In the genomic region with DNA sequence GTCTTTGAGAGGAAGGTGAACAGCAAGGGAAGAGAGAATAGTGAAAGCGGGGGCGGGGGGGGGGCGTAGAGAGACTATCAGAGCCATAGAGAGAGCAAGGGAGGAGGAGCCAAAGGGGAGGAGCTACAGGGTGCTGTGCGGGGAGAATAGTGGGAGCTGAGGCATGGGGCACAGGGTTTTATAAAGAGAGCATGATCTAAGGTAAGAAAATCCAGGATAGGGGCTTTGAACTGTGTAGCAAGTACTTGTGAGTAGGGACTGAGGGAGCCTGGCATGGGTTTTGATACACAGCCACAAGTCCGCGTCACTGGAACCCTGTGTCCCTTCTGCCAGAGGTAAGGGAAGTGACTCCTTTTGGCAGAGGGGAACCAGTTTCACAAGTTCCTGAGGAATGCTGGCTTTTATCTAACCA, we compare ENCODE assay signal across 8 mouse cellular contexts. TPM values are rescaled to one million over a fixed set of nuclear protein-coding genes. Genes with fewer than 3 reads are reported as not detected.
A peak's percentile ranks its signal among the peaks of the same experiment; 100 is the strongest.
DNase-seq lines count a peak whose midpoint lies in the region; ATAC-seq and TF ChIP-seq lines count a peak whose summit lies in the region.

No protein-coding gene starts in this region.

- DNase-seq in 416B (ENCODE audit: low read depth), result peak; percentile 73
- DNase-seq in embryonic facial prominence, embryonic 14.5 days (ENCODE audit: low spot score), result peak; percentile 63
- DNase-seq in hindbrain, embryonic 10.5 days (ENCODE audit: low spot score), result no peak
- no peak for DNase-seq in limb, embryonic 14.5 days (ENCODE audit: low spot score)
- no peak for DNase-seq in right cerebral cortex, postnatal 14 days
- DNase-seq in layer of hippocampus, postnatal 36 days, result no peak

- ATAC-seq in embryonic facial prominence, embryonic 14.5 days (ENCODE audit: low read depth), result peak; percentile 17; the same call in 1 of the 2 replicates
- ATAC-seq in limb, embryonic 14.5 days (ENCODE audit: low FRiP score, low read depth), result 0 out of 2 replicates have a peak, but pooled peaks have one; percentile 42
- no peak for ATAC-seq in midbrain, embryonic 12.5 days (ENCODE audit: low FRiP score, low read depth)

- no peaks in the 10 kb centered on the region for H3K36me3 ChIP-seq in E14TG2a.4 (ENCODE audit: insufficient read depth, low read length)
- no peaks in the 10 kb centered on the region for H3K36me3 ChIP-seq in embryonic facial prominence, embryonic 14.5 days (ENCODE audit: control insufficient read depth, insufficient read depth, low read length)
- no peaks in the 10 kb centered on the region for H3K36me3 ChIP-seq in hindbrain, embryonic 10.5 days
- H3K36me3 ChIP-seq in limb, embryonic 14.5 days (ENCODE audit: control insufficient read depth, insufficient read depth, low read length), result no peaks in the 10 kb centered on the region
- no peaks in the 10 kb centered on the region for H3K36me3 ChIP-seq in midbrain, embryonic 12.5 days

- no peak overlapping the region for H3K9ac ChIP-seq in embryonic facial prominence, embryonic 14.5 days (ENCODE audit: low read depth, low read length)
- 0 out of 2 replicates have a peak overlapping the region, but pooled peaks have one; percentile 7 for H3K9ac ChIP-seq in limb, embryonic 14.5 days (ENCODE audit: low read depth, low read length, severe bottlenecking)
- H3K9ac ChIP-seq in midbrain, embryonic 12.5 days (replicated peaks), result no peak overlapping the region

- no peaks in the 10 kb centered on the region for H3K27me3 ChIP-seq in E14TG2a.4 (ENCODE audit: insufficient read depth, low read length)
- no peaks in the 10 kb centered on the region for H3K27me3 ChIP-seq in embryonic facial prominence, embryonic 14.5 days (replicated peaks; ENCODE audit: control insufficient read depth, insufficient read depth, low read length)
- H3K27me3 ChIP-seq in hindbrain, embryonic 10.5 days (ENCODE audit: insufficient read depth, poor library complexity, severe bottlenecking), result no peaks in the 10 kb centered on the region
- H3K27me3 ChIP-seq in limb, embryonic 14.5 days (ENCODE audit: control insufficient read depth, insufficient read depth, low read length), result no peaks in the 10 kb centered on the region
- H3K27me3 ChIP-seq in midbrain, embryonic 12.5 days, result 0 out of 2 replicates have a peak, but pooled peaks cover 4% of the 10 kb centered on the region

- TF ChIP-seq POLR2A in limb, embryonic 14.5 days (IDR thresholded peaks at IDR 0.05; ENCODE audit: borderline replicate concordance, extremely low read depth, insufficient read depth, insufficient read length), result no peak

- peak overlapping the region; percentile 36 for H3K4me2 ChIP-seq in embryonic facial prominence, embryonic 14.5 days (ENCODE audit: low read depth, low read length)
- peak overlapping the region; percentile 21 for H3K4me2 ChIP-seq in limb, embryonic 14.5 days (replicated peaks; ENCODE audit: low read depth, low read length, severe bottlenecking)
- H3K4me2 ChIP-seq in midbrain, embryonic 12.5 days (replicated peaks), result peak overlapping the region; percentile 27

- H3K4me1 ChIP-seq in E14TG2a.4 (replicated peaks; ENCODE audit: low read depth, low read length), result peaks cover 53% of the 10 kb centered on the region
- peaks cover 6% of the 10 kb centered on the region for H3K4me1 ChIP-seq in embryonic facial prominence, embryonic 14.5 days (ENCODE audit: control insufficient read depth, insufficient read depth, low read length)
- peaks cover 31% of the 10 kb centered on the region for H3K4me1 ChIP-seq in hindbrain, embryonic 10.5 days (replicated peaks)
- H3K4me1 ChIP-seq in limb, embryonic 14.5 days (ENCODE audit: control insufficient read depth, insufficient read depth, low read length), result peaks cover 5% of the 10 kb centered on the region
- peaks cover 13% of the 10 kb centered on the region; the same call in 1 of the 2 replicates for H3K4me1 ChIP-seq in midbrain, embryonic 12.5 days

- H3K4me3 ChIP-seq in E14TG2a.4 (replicated peaks; ENCODE audit: low read length), result peak overlapping the region; percentile 67
- no peak overlapping the region; the same call in 1 of the 2 replicates for H3K4me3 ChIP-seq in embryonic facial prominence, embryonic 14.5 days (ENCODE audit: low read depth, low read length)
- H3K4me3 ChIP-seq in hindbrain, embryonic 10.5 days, result peak overlapping the region; percentile 20
- H3K4me3 ChIP-seq in limb, embryonic 14.5 days (replicated peaks; ENCODE audit: low read length), result no peak overlapping the region
- no peak overlapping the region for H3K4me3 ChIP-seq in midbrain, embryonic 12.5 days

- no peaks in the 10 kb centered on the region for H3K9me3 ChIP-seq in E14TG2a.4 (ENCODE audit: low read length)
- H3K9me3 ChIP-seq in embryonic facial prominence, embryonic 14.5 days (ENCODE audit: control insufficient read depth, low read length), result no peaks in the 10 kb centered on the region
- no peaks in the 10 kb centered on the region for H3K9me3 ChIP-seq in hindbrain, embryonic 10.5 days
- H3K9me3 ChIP-seq in limb, embryonic 14.5 days (ENCODE audit: control insufficient read depth, low read length), result no peaks in the 10 kb centered on the region
- H3K9me3 ChIP-seq in midbrain, embryonic 12.5 days, result no peaks in the 10 kb centered on the region

- no peak for TF ChIP-seq CTCF in E14TG2a.4 (conservative IDR thresholded peaks at IDR 0.05; ENCODE audit: low read length)

- no peak overlapping the region for H3K27ac ChIP-seq in embryonic facial prominence, embryonic 14.5 days (replicated peaks; ENCODE audit: low read depth, low read length)
- H3K27ac ChIP-seq in hindbrain, embryonic 10.5 days, result 0 out of 2 replicates have a peak overlapping the region, but pooled peaks have one; percentile 53
- no peak overlapping the region for H3K27ac ChIP-seq in limb, embryonic 14.5 days (replicated peaks; ENCODE audit: low read depth, low read length)
- no peak overlapping the region for H3K27ac ChIP-seq in midbrain, embryonic 12.5 days (replicated peaks)

- 16% methylated on average over 5 of the region's 6 CpGs for WGBS in embryonic facial prominence, embryonic 14.5 days
- 11% methylated on average over 5 of the region's 6 CpGs for WGBS in hindbrain, embryonic 10.5 days
- 21% methylated on average over 5 of the region's 6 CpGs for WGBS in limb, embryonic 14.5 days
- WGBS in midbrain, embryonic 12.5 days, result 21% methylated on average over 5 of the region's 6 CpGs

RNA-seq across cellular contexts. Expression of a gene that starts 54.9 kb away (rescaled TPM):
- 32.5 and 37.2 TPM in 2 replicates for polyA plus RNA-seq in embryonic facial prominence, embryonic 14.5 days (2014; fragmentation: Nextera tagmentation; extraction: Ambion mirVana)
- polyA plus RNA-seq in hindbrain, embryonic 10.5 days (2016; fragmentation: Nextera tagmentation; extraction: Ambion mirVana), result 38.1 and 50.1 TPM in 2 replicates
- 17.0 and 18.0 TPM in 2 replicates for polyA plus RNA-seq in limb, embryonic 14.5 days (2012; rRNA removed)
- 27.5 and 34.1 TPM in 2 replicates for polyA plus RNA-seq in limb, embryonic 14.5 days (2014; fragmentation: Nextera tagmentation; extraction: Ambion mirVana)
- 46.3 and 52.9 TPM in 2 replicates for polyA plus RNA-seq in midbrain, embryonic 12.5 days (2016; fragmentation: Nextera tagmentation; extraction: Ambion mirVana)
- total RNA-seq in layer of hippocampus, postnatal 36 days (2021), result 10 to 100 TPM; 43.1 to 44.9 TPM

Comparison
In these comparisons a context has a peak if more than half of its experiments do, and no peak if none do; other contexts are left out.
1. DNase-seq: peak in 416B (single experiment) and embryonic facial prominence, embryonic 14.5 days (single experiment); none in hindbrain, embryonic 10.5 days (single experiment), limb, embryonic 14.5 days (single experiment), right cerebral cortex, postnatal 14 days (single experiment) and layer of hippocampus, postnatal 36 days (0 of 2).
2. H3K4me3 ChIP-seq: peak in E14TG2a.4 (single experiment) and hindbrain, embryonic 10.5 days (single experiment); none in embryonic facial prominence, embryonic 14.5 days (single experiment), limb, embryonic 14.5 days (single experiment) and midbrain, embryonic 12.5 days (single experiment).
3. Peak in every context shown above with its lines, with median percentiles within 50 percentile points of each other: H3K4me2 ChIP-seq.